Mouse (Mus musculus): ENCODE data around the gene Rasal2.

DNA sequence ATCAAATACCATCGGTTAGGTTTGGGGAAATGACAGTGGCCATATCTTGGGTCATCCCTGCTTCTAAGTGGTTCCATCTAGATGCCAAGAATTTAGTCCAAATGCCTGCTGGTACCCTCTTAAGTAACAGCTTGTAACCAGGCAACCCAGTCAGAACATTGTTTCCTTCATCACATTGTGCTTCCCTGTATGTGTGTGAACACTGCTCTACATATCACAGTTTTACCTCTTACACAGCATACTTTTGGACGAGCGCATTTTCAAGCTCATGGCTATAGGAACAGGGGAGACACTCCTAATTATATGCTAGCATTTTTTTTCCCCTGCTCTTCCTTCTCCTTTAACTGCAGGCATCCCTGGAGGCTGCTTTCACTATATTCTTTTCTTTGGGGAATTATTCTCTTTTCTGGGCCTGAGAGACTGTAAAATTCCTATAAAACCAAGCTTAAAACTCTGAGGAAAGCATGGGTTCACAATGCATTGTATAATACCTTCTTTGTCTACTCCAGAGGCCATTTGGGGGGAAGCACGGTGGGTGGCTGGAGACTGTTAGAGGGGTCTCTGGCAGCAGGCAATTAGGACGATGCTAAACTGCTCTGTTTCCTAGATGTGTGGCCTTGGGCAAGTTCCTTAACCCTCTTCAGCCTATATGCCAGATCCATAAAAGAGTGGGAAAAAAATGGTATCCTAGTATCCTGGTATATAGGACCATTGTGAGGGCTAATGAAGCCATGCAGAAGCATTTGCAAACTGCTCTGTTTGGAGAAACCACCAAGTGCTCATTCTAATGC lies 40.6 kb upstream of the Rasal2 start:
- TF ChIP-seq CTCF (IDR thresholded peaks at IDR 0.05; ENCODE audit: borderline replicate concordance, control insufficient read depth, extremely low read depth, insufficient read depth, low read length, poor library complexity) (no peak), POLR2A (IDR thresholded peaks at IDR 0.05; ENCODE audit: control insufficient read depth, extremely low read depth, insufficient read depth, low read length, poor library complexity) (no peak)

All from thymus, adult 2 months (tissue).